Mouse (Mus musculus) E14TG2a.4 (cell line): ENCODE measurements at regions not wholly inside any gene's neighbourhood (a gene's known extent, or its start where the extent isn't known, plus 50 kb on each side); places are given as distances from the start of the nearest gene placed in this dataset.

ENCODE experiments used
- CTCF ChIP-seq: conservative IDR thresholded peaks from 2 replicates; pipeline ENCODE4 v1.5.1; 2014; ENCODE audit warnings: low read length
- NANOG ChIP-seq: IDR thresholded peaks from 2 replicates; pipeline ENCODE4 v1.6.1; 2014; ENCODE audit warnings: borderline replicate concordance, low read length, mixed read lengths

- TF ChIP-seq CTCF, result no peak
- no peak for TF ChIP-seq NANOG
These were observed 112.4 kb upstream of the Mafb start for GRCm38 (mm10) chr2:160479240-160479639.
